Mouse (Mus musculus): ENCODE results near the gene Ppp1r18. TPM values are rescaled to one million over a fixed set of nuclear protein-coding genes. Genes with fewer than 3 reads are reported as not detected.

Ppp1r18 gene
- polyA plus RNA-seq, 1 experiment from 2014 or later, result 20.1 TPM

- 67% methylated on average over 7 of the region's 7 CpGs for WGBS
- no peak overlapping the region for H3K27ac ChIP-seq (ENCODE audit: low read length)
- H3K4me2 ChIP-seq (ENCODE audit: low read depth, low read length), result peak overlapping the region; percentile 93
- ATAC-seq (replicated peaks; ENCODE audit: extremely low read depth, insufficient read depth, low FRiP score), result no peak
- H3K36me3 ChIP-seq (ENCODE audit: control insufficient read depth, insufficient read depth), result peaks cover 25% of the 10 kb centered on the region
- H3K4me1 ChIP-seq (ENCODE audit: control insufficient read depth, insufficient read depth, low read length), result peaks cover 14% of the 10 kb centered on the region
- H3K4me3 ChIP-seq (ENCODE audit: low read length), result peak overlapping the region; percentile 68; the same call in 1 of the 2 replicates
- peak overlapping the region; percentile 11; the same call in 1 of the 2 replicates for H3K9ac ChIP-seq (ENCODE audit: low read length)
- H3K27me3 ChIP-seq (ENCODE audit: control insufficient read depth, insufficient read depth, low read length), result no peaks in the 10 kb centered on the region
- peaks cover 4% of the 10 kb centered on the region; the same call in 1 of the 2 replicates for H3K9me3 ChIP-seq (replicated peaks; ENCODE audit: control insufficient read depth, low read length)
These were observed 41.0 kb upstream of the Ppp1r18 start for GRCm38 (mm10) chr17:35824402-35824801.

GRCm38 (mm10) chr17:35825109-35825850 lies 40.1 kb upstream of the Ppp1r18 start:
- Histone ChIP-seq H3K4me2 (ENCODE audit: low read depth, low read length) (no peak overlapping the region), H3K4me1 (ENCODE audit: control insufficient read depth, insufficient read depth, low read length) (peaks cover 21% of the 10 kb centered on the region), H3K9ac (ENCODE audit: low read length) (no peak overlapping the region), H3K4me3 (ENCODE audit: low read length) (no peak overlapping the region), H3K27me3 (ENCODE audit: control insufficient read depth, insufficient read depth, low read length) (no peaks in the 10 kb centered on the region), H3K36me3 (ENCODE audit: control insufficient read depth, insufficient read depth) (peaks cover 25% of the 10 kb centered on the region), H3K9me3 (replicated peaks; ENCODE audit: control insufficient read depth, low read length) (peaks cover 4% of the 10 kb centered on the region; the same call in 1 of the 2 replicates), H3K27ac (ENCODE audit: low read length) (no peak overlapping the region)
- 93% methylated on average over 13 of the region's 13 CpGs for whole genome bisulfite sequencing
- ATAC-seq (replicated peaks; ENCODE audit: extremely low read depth, insufficient read depth, low FRiP score), result no peak

GRCm38 (mm10) chr17:35829737-35830136 lies 35.7 kb upstream of the Ppp1r18 start:
- Histone ChIP-seq H3K4me2 (ENCODE audit: low read depth, low read length) (peak overlapping the region; percentile 49), H3K9me3 (replicated peaks; ENCODE audit: control insufficient read depth, low read length) (peaks cover 4% of the 10 kb centered on the region; the same call in 1 of the 2 replicates), H3K4me1 (ENCODE audit: control insufficient read depth, insufficient read depth, low read length) (peaks cover 22% of the 10 kb centered on the region), H3K27me3 (ENCODE audit: control insufficient read depth, insufficient read depth, low read length) (no peaks in the 10 kb centered on the region), H3K9ac (ENCODE audit: low read length) (peak overlapping the region; percentile 61; the same call in 1 of the 2 replicates), H3K27ac (ENCODE audit: low read length) (peak overlapping the region; percentile 26; the same call in 1 of the 2 replicates), H3K4me3 (ENCODE audit: low read length) (no peak overlapping the region), H3K36me3 (ENCODE audit: control insufficient read depth, insufficient read depth) (peaks cover 60% of the 10 kb centered on the region)
- ATAC-seq (replicated peaks; ENCODE audit: extremely low read depth, insufficient read depth, low FRiP score), result peak; percentile 57
- WGBS, result 2% methylated on average over 21 of the region's 21 CpGs

GRCm38 (mm10) chr17:35832400-35833238 lies 32.8 kb upstream of the Ppp1r18 start:
- 0 out of 2 replicates have a peak overlapping the region, but pooled peaks have one; percentile 14 for H3K27ac ChIP-seq (ENCODE audit: low read length)
- peaks cover 36% of the 10 kb centered on the region for H3K4me1 ChIP-seq (ENCODE audit: control insufficient read depth, insufficient read depth, low read length)
- no peak overlapping the region for H3K4me2 ChIP-seq (ENCODE audit: low read depth, low read length)
- H3K27me3 ChIP-seq (ENCODE audit: control insufficient read depth, insufficient read depth, low read length), result no peaks in the 10 kb centered on the region
- H3K4me3 ChIP-seq (ENCODE audit: low read length), result no peak overlapping the region
- H3K9me3 ChIP-seq (replicated peaks; ENCODE audit: control insufficient read depth, low read length), result peaks cover 2% of the 10 kb centered on the region; the same call in 1 of the 2 replicates
- peaks cover 56% of the 10 kb centered on the region for H3K36me3 ChIP-seq (ENCODE audit: control insufficient read depth, insufficient read depth)
- no peak overlapping the region for H3K9ac ChIP-seq (ENCODE audit: low read length)
- ATAC-seq (replicated peaks; ENCODE audit: extremely low read depth, insufficient read depth, low FRiP score), result no peak
- 68% methylated on average over 8 of the region's 8 CpGs for WGBS

GRCm38 (mm10) chr17:35833239-35833751 lies 32.1 kb upstream of the Ppp1r18 start:
- 21% methylated on average over 5 of the region's 5 CpGs for WGBS
- ATAC-seq (replicated peaks; ENCODE audit: extremely low read depth, insufficient read depth, low FRiP score), result no peak
- H3K36me3 ChIP-seq (ENCODE audit: control insufficient read depth, insufficient read depth), result peaks cover 49% of the 10 kb centered on the region
- H3K9me3 ChIP-seq (replicated peaks; ENCODE audit: control insufficient read depth, low read length), result no peaks in the 10 kb centered on the region
- peaks cover 36% of the 10 kb centered on the region for H3K4me1 ChIP-seq (ENCODE audit: control insufficient read depth, insufficient read depth, low read length)
- H3K27ac ChIP-seq (ENCODE audit: low read length), result 0 out of 2 replicates have a peak overlapping the region, but pooled peaks have one; percentile 14
- H3K27me3 ChIP-seq (ENCODE audit: control insufficient read depth, insufficient read depth, low read length), result no peaks in the 10 kb centered on the region
- H3K9ac ChIP-seq (ENCODE audit: low read length), result no peak overlapping the region
- no peak overlapping the region for H3K4me2 ChIP-seq (ENCODE audit: low read depth, low read length)
- H3K4me3 ChIP-seq (ENCODE audit: low read length), result no peak overlapping the region

GRCm38 (mm10) chr17:35833894-35834293 lies 31.5 kb upstream of the Ppp1r18 start:
- 48% methylated on average over 5 of the region's 5 CpGs for WGBS
- H3K27ac ChIP-seq (ENCODE audit: low read length), result no peak overlapping the region
- no peaks in the 10 kb centered on the region for H3K27me3 ChIP-seq (ENCODE audit: control insufficient read depth, insufficient read depth, low read length)
- no peak overlapping the region for H3K4me3 ChIP-seq (ENCODE audit: low read length)
- H3K4me1 ChIP-seq (ENCODE audit: control insufficient read depth, insufficient read depth, low read length), result peaks cover 36% of the 10 kb centered on the region
- ATAC-seq (replicated peaks; ENCODE audit: extremely low read depth, insufficient read depth, low FRiP score), result no peak
- H3K9me3 ChIP-seq (replicated peaks; ENCODE audit: control insufficient read depth, low read length), result no peaks in the 10 kb centered on the region
- H3K9ac ChIP-seq (ENCODE audit: low read length), result no peak overlapping the region
- peaks cover 49% of the 10 kb centered on the region for H3K36me3 ChIP-seq (ENCODE audit: control insufficient read depth, insufficient read depth)
- H3K4me2 ChIP-seq (ENCODE audit: low read depth, low read length), result no peak overlapping the region

GRCm38 (mm10) chr17:35834696-35835422 lies 30.5 kb upstream of the Ppp1r18 start:
- no peak overlapping the region for H3K9ac ChIP-seq (ENCODE audit: low read length)
- peak overlapping the region; percentile 89 for H3K4me3 ChIP-seq (ENCODE audit: low read length)
- peaks cover 38% of the 10 kb centered on the region for H3K4me1 ChIP-seq (ENCODE audit: control insufficient read depth, insufficient read depth, low read length)
- peak overlapping the region; percentile 79 for H3K4me2 ChIP-seq (ENCODE audit: low read depth, low read length)
- H3K27ac ChIP-seq (ENCODE audit: low read length), result no peak overlapping the region
- H3K27me3 ChIP-seq (ENCODE audit: control insufficient read depth, insufficient read depth, low read length), result no peaks in the 10 kb centered on the region
- H3K36me3 ChIP-seq (ENCODE audit: control insufficient read depth, insufficient read depth), result peaks cover 49% of the 10 kb centered on the region
- ATAC-seq (replicated peaks; ENCODE audit: extremely low read depth, insufficient read depth, low FRiP score), result no peak
- 70% methylated on average over 26 of the region's 26 CpGs for WGBS
- no peaks in the 10 kb centered on the region for H3K9me3 ChIP-seq (replicated peaks; ENCODE audit: control insufficient read depth, low read length)

GRCm38 (mm10) chr17:35835424-35836140 lies 29.8 kb upstream of the Ppp1r18 start:
- peak overlapping the region; percentile 89 for H3K4me3 ChIP-seq (ENCODE audit: low read length)
- peak overlapping the region; percentile 79 for H3K4me2 ChIP-seq (ENCODE audit: low read depth, low read length)
- H3K27me3 ChIP-seq (ENCODE audit: control insufficient read depth, insufficient read depth, low read length), result no peaks in the 10 kb centered on the region
- H3K4me1 ChIP-seq (ENCODE audit: control insufficient read depth, insufficient read depth, low read length), result peaks cover 33% of the 10 kb centered on the region
- H3K36me3 ChIP-seq (ENCODE audit: control insufficient read depth, insufficient read depth), result peaks cover 47% of the 10 kb centered on the region
- 65% methylated on average over 26 of the region's 26 CpGs for WGBS
- no peak overlapping the region for H3K27ac ChIP-seq (ENCODE audit: low read length)
- H3K9ac ChIP-seq (ENCODE audit: low read length), result 0 out of 2 replicates have a peak overlapping the region, but pooled peaks have one; percentile 26
- no peak for ATAC-seq (replicated peaks; ENCODE audit: extremely low read depth, insufficient read depth, low FRiP score)
- no peaks in the 10 kb centered on the region for H3K9me3 ChIP-seq (replicated peaks; ENCODE audit: control insufficient read depth, low read length)

Data from heart, embryonic 16.5 days (tissue).